Mouse (Mus musculus) macrophage (primary cell): ENCODE results near the gene Dgkh. TPM values are rescaled to one million over a fixed set of nuclear protein-coding genes. Genes with fewer than 3 reads are reported as not detected.

Experiments used
- H3K27ac ChIP-seq: fragments of 350-480 bp; formaldehyde crosslinking; 2 replicates; pipeline ENCODE4 v1.9.0; 2021
- H3K36me3 ChIP-seq: fragments of 350-480 bp; formaldehyde crosslinking; 2 replicates; pipeline ENCODE4 v1.9.0; 2021; ENCODE audit errors: inconsistent target
- H3K4me3 ChIP-seq: fragments of 350-480 bp; formaldehyde crosslinking; 2 replicates; pipeline ENCODE4 v1.9.0; 2021; ENCODE audit errors: inconsistent target
- H3K79me2 ChIP-seq: fragments of 350-480 bp; formaldehyde crosslinking; 2 replicates; pipeline ENCODE4 v1.9.0; 2021; ENCODE audit errors: inconsistent target
- WGBS: methylation state at CpG from one replicate; pipeline ENCODE4 v1.1.7; 2026; ENCODE audit warnings: inconsistent platforms; ENCODE audit not compliant: missing documents; 5-methylcytosine and 5-hydroxymethylcytosine counted together
- polyA plus RNA-seq: library from polyadenylated mRNA; stranded (reverse); fragments of 250-400 nt; gene quantifications from 3 replicates; pipeline ENCODE4 v1.2.4, GENCODE M21; 2018; ENCODE audit warnings: inconsistent platforms

Gene Dgkh
- polyA plus RNA-seq, 1 experiment from 2014 or later, result 2.1 TPM

DNA sequence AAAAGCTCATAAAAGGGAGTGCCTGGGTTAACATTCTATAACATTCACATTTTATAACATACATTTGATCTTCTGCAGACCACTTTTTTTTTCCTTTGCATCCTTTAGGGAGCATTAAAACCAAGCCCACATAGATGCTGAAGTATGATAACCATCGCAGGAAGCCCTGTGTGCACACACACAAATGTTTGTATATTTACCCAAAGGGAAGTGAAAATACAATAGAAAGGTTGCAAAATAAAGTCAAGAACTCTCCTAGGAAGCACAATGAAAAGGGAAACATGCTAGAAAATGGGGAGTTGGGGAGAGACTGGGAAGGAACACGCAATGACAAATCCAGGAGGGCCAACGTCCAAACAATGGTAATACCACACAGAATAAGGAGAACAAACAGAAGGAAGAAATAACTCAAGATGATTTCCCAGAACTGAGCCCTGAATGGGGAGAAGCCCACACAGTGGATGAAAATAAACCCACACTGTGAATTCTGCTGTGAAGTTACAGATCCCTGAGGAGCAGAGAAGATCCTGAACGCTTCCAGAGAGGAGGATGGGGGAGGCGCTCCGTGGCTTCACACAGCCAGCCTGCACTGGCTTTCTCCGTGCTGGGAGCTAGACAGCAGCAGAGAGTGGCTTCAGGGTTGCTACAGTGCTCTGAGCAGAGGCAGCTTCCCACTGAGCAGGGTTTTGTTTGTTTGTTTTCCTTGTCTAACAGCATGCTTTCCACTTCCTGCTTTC is 54.6 kb downstream of the Dgkh start:
- Histone ChIP-seq H3K79me2 (no peaks in the 10 kb centered on the region), H3K36me3 (no peaks in the 10 kb centered on the region), H3K4me3 (no peak overlapping the region), H3K27ac (no peak overlapping the region)
- 33% methylated on average over 7 of the region's 7 CpGs for WGBS

DNA sequence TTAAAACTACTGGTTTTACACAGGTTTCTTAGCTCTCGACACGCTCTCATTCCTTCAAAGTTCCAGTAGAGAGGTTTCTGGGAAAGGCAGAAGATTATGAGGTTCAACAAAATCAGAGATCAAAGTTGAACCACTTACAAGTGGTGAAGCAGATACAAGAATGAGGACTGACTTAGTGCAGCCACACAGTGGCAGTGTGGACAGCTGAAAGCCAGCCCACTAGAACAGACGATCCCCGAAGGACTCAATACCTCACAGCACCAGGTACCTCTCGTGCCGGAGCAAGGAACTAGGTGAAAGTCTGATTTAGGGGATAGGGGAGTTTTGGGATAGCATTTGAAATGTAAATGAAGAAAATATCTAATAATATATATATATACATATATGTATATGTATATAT is 56.1 kb downstream of the Dgkh start:
- 83% methylated on average over 6 of the region's 6 CpGs for WGBS
- no peaks in the 10 kb centered on the region for H3K36me3 ChIP-seq
- H3K4me3 ChIP-seq, result no peak overlapping the region
- no peak overlapping the region for H3K27ac ChIP-seq
- H3K79me2 ChIP-seq, result no peaks in the 10 kb centered on the region

DNA sequence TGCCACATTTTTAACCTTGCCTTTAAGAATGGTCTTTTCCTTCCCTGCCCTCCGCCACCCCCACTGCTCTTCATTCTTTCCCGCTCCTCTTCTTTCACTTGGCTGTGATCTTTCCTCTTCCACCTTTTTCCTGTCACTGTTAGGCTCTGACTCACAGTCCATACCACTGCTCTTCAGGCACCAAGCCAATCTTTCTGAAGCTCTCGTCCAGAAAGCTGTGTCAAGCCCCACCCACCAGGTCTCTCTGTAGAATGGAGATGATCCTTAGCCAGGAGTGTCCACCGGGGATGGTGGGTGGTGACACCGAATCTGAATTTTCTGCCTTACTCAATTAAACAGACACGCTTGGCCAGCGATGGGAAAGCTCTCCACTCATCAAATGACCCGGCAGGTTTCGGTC is 58.0 kb downstream of the Dgkh start:
- Histone ChIP-seq H3K27ac (no peak overlapping the region), H3K79me2 (no peaks in the 10 kb centered on the region), H3K36me3 (no peaks in the 10 kb centered on the region), H3K4me3 (no peak overlapping the region)
- WGBS, result 87% methylated on average over 9 of the region's 9 CpGs

DNA sequence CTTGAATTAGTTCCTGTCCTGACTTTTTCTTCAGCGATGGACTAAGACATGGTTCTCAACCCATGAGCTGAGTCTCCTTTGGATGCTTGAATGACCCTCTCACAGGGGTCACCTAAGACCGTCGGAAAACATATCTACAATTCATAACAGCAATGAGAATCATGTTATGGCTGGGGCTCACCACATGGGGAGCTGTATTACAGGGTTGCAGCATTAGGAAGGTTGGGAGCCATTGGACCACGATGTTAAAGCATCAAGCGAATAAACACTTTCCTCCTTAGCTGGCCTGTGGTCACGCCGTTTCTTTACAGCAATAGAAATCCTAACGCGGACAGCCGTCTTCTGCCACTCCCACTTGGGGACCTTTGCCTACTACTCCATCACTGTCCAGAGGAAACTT is 62.6 kb downstream of the Dgkh start:
- WGBS, result 72% methylated on average over 10 of the region's 10 CpGs
- Histone ChIP-seq H3K4me3 (no peak overlapping the region), H3K79me2 (no peaks in the 10 kb centered on the region), H3K27ac (no peak overlapping the region), H3K36me3 (no peaks in the 10 kb centered on the region)

DNA sequence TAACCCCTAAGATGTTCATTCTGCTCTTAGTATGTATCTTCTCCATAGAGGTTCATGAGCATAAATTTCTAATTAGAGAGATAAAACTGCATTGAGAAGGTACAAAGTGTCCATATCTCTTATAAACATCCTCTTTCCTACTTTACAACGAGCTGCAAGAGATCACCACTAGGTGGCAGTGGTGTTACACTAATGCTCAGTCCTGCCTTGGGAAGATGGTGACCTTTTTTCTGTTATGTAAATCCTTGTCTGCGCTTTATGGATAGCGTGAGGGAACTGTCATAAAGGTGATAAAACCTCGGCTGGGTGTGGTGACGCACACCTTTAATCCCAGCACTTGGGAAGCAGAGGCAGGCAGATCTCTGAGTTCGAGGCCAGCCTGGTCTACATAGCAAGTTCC is 64.3 kb downstream of the Dgkh start:
- H3K36me3 ChIP-seq, result no peaks in the 10 kb centered on the region
- no peak overlapping the region for H3K27ac ChIP-seq
- 20% methylated on average over 6 of the region's 6 CpGs for WGBS
- H3K4me3 ChIP-seq, result no peak overlapping the region
- H3K79me2 ChIP-seq, result no peaks in the 10 kb centered on the region

DNA sequence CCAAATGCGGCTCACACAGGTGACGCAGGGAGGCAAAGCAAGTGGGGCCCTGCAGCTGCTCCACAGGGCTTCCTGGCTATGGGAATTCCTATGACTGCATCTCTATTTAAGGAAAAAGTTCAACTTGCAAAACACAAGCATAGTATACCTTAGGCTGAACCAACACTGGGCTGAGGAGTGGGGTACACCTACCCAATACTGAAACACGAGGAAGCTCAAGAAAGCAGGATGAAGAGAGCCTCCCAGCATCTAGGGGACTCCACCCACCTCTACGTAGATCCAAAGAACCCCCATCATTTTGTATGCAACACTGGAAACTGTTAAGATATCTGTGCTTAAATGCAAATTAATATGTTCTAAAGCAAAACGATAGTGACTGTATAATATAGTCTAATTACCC is 64.8 kb downstream of the Dgkh start:
- WGBS, result 69% methylated on average over 5 of the region's 5 CpGs
- Histone ChIP-seq H3K4me3 (no peak overlapping the region), H3K79me2 (no peaks in the 10 kb centered on the region), H3K27ac (no peak overlapping the region), H3K36me3 (no peaks in the 10 kb centered on the region)

DNA sequence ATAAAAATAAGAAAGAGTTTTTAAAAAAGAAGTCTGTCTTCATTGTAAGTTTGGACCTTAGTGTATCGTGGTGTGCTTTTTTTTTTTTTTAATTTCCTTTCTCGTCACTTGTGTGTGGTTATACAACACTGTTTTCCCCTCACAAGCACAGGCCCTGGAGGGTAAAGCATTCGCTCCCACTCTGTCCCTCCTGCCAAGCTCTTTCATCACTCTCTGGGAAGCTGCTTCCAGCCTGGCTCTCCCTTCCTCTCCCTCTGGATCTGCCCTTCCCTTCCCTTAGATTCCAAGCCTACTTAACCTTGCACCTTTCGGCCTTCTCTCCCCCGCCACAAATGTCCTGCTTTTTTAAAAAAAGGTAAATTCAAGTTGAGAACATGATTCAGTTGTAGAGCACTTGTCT is 69.9 kb downstream of the Dgkh start:
- no peaks in the 10 kb centered on the region for H3K36me3 ChIP-seq
- no peak overlapping the region for H3K27ac ChIP-seq
- no peaks in the 10 kb centered on the region for H3K79me2 ChIP-seq
- WGBS, result 79% methylated on average over 5 of the region's 5 CpGs
- H3K4me3 ChIP-seq, result no peak overlapping the region

DNA sequence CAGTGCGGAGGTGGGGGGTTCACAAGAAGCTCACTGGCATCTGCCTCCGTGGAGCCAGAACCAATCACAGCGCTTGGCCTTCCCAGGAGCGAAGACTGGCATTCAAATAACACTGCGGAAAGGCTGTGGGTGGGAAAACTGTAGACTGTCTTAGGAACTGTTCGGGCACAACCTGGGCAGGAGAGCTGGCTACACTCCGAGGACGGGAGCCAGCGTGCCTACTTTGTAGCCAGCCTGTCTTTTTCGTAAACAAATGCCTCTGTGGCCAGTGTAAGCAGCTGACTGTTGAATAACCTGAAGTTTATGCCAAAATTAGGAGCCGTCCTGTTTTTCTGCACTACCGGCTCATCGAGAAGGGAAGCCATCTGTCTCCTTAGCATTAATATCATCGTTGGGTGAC is 71.1 kb downstream of the Dgkh start:
- 91% methylated on average over 14 of the region's 14 CpGs for WGBS
- Histone ChIP-seq H3K79me2 (no peaks in the 10 kb centered on the region), H3K36me3 (no peaks in the 10 kb centered on the region), H3K27ac (no peak overlapping the region), H3K4me3 (no peak overlapping the region)

DNA sequence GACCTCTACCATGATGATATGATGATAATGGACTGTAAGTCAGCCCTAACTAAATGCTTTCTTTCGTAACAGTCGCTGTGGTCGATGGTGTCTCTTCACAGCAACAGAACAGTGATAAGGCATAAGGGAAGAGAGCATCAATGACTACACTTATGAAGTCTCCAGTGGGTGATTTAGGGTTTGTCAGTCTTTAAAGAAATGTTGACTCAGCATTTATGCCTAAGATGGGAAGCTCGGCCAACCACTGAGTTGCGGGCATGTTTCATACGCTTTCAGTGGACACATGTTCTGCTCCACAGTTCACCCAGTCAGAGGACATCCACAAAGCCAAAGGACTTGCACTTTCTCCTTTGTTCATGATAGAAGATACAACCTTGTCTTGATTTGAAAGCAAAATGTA is 73.9 kb downstream of the Dgkh start:
- H3K4me3 ChIP-seq, result no peak overlapping the region
- H3K27ac ChIP-seq, result no peak overlapping the region
- WGBS, result 98% methylated on average over 6 of the region's 6 CpGs
- H3K36me3 ChIP-seq, result no peaks in the 10 kb centered on the region
- H3K79me2 ChIP-seq, result no peaks in the 10 kb centered on the region

DNA sequence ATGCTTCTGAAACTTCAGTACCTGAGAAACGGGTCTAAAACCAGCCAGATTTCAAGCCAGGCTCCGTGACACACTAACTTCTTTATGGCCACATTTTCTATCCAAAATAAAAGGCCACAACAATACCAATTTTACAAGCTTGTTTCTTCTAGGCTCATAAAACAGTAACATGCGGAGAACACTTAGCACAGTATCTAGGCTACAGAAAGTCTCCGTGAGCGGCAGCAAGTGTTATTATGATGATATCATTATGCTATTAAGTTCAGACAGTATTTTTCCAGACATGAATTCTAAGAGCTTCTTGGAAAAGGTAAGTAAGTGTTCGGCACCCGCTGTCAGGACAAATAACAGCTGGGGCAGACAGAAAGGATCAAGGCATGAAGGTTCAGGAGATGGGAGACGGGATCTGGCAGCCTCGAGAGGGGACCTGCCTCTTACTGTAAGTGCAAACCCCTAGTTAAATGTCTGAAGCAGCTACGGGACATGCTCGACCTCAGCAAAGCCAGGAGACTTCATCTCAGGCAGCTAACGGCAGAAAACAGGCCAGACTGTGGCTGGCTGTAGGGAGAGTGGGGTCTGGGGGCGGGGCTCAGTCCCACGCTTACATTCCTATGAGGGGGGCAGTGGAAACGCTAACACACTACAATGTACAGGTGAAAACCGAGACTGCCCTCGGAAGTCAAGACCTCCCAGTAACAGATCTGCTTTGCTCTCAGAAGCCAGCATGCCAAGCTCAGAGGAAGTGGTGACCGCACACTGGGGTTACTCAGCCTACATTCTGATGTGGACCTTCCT is 75.5 kb downstream of the Dgkh start:
- Histone ChIP-seq H3K4me3 (no peak overlapping the region), H3K27ac (no peak overlapping the region), H3K79me2 (no peaks in the 10 kb centered on the region), H3K36me3 (no peaks in the 10 kb centered on the region)
- WGBS, result 95% methylated on average over 18 of the region's 18 CpGs

DNA sequence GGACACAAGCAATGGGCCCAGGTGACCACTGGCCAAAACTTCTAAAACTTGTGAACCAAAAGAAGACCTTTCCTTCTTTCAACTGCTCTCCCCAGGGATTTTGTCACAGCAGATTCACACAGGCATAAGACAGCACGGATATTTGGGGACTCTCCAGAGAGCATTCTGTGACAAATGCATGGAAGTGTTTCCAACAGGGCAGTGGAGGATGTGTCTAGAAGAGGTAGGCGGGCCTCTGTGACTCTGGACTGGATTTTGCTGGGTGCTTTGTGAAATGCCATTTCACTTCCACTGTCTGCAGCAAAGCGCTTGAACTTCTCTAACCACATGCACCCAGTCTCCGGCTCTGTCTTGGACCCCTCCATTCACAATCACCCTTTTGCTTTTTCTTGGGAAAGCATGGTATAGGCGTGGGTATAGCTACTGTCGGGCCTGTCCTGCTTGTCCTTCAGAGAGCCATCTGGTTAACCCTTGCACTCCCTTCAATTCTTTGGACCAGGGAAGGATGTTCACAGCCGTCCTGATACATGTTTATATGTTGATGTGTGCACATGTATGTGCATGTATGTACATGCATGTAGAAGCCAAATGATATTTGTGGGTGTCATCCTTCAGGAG is 77.5 kb downstream of the Dgkh start:
- Histone ChIP-seq H3K79me2 (no peaks in the 10 kb centered on the region), H3K27ac (no peak overlapping the region), H3K4me3 (no peak overlapping the region), H3K36me3 (no peaks in the 10 kb centered on the region)
- WGBS, result 90% methylated on average over 7 of the region's 7 CpGs

DNA sequence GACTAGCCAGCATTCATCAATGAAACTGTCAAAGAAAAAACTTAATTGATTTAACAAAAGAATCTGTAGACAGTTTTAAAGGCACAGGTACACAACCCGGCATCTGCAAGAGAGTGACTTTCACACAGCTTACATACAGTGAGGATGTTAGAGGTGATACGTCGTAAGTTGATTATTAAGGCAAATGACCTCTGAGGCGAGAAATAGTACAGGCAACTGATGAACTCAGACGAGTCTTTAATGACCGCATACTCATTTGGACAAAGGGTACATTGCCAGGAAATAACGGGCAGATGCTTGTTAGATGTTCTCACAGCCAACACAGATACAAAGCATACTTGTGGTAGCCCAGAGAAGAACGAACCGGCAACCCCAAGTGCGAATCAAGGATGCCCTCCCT is 78.4 kb downstream of the Dgkh start:
- Histone ChIP-seq H3K4me3 (no peak overlapping the region), H3K27ac (no peak overlapping the region), H3K36me3 (no peaks in the 10 kb centered on the region), H3K79me2 (no peaks in the 10 kb centered on the region)
- 92% methylated on average over 10 of the region's 10 CpGs for WGBS

DNA sequence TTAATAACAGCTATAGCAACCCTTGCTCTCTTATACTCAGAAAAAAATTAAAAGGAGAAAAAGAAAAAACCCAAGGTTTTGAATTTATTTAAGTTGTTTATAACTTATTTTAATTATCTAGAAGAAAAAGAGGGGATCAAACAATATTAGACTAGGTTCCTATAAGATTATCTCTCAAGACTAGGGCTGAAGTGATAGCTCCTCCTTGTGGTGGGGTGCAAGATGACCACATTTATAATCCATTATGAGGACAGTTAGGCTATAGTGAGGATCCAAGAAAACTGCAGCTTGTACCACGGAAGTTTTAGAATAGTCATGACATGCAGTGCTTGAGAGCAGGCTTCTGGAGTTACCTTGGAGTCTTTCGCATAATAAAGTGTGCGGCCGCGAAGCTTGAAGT is 79.2 kb downstream of the Dgkh start:
- no peak overlapping the region for H3K4me3 ChIP-seq
- H3K79me2 ChIP-seq, result no peaks in the 10 kb centered on the region
- 93% methylated on average over 5 of the region's 5 CpGs for WGBS
- H3K27ac ChIP-seq, result no peak overlapping the region
- no peaks in the 10 kb centered on the region for H3K36me3 ChIP-seq

DNA sequence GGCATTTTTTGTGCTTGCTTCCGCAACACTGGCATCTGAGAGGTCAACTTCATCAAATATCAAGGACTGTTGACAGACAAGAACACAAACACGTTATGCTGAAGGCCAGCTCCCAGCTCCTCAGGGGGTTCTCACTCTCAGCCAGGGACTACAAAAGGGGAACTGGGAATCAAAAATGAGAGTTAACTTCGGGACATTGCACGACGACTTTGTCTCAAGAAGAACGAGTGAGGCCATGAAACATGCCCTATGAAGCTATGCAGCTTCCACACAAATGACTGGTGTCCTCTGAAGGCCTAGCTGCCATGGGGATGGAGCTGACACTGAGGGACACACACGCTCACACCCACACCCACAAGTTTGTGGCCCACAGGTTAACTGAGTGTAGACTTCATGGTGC is 80.9 kb downstream of the Dgkh start:
- H3K27ac ChIP-seq, result no peak overlapping the region
- no peaks in the 10 kb centered on the region for H3K79me2 ChIP-seq
- 53% methylated on average over 7 of the region's 7 CpGs for WGBS
- H3K36me3 ChIP-seq, result no peaks in the 10 kb centered on the region
- H3K4me3 ChIP-seq, result no peak overlapping the region

DNA sequence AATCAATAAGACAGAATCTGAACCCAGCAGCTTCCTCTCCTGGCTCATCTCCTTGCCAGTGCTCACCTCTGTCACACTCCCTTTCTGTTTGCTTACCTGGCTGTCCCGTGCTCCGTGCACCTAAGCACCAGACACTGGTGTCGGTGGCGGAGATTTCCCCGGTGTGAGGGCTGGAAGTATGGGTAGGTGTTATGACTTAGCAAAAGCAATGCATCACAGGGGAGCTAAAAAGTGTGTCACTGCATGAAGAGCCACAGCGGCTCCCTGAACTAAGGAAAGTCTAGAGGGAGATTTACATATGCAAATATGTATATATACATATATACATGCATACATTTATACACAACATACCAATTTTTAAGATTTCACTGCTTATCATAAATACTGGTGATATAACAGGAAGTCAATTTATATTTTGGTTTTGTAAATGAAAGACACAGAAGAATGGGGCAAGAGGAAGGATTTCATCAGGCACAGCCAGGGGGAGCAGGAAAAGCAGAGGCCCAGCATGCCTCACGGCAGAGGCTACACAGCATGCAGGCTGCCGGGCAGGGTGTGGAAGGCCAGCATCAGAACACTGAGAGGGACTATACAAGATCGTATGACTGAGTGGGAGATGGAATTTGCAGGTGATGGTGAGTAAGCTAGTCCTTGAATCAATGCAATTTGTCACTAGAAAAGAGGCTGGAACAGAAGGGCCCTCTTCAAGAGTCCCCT is 82.0 kb downstream of the Dgkh start:
- no peak overlapping the region for H3K4me3 ChIP-seq
- no peak overlapping the region for H3K27ac ChIP-seq
- 65% methylated on average over 9 of the region's 9 CpGs for WGBS
- H3K36me3 ChIP-seq, result no peaks in the 10 kb centered on the region
- H3K79me2 ChIP-seq, result no peaks in the 10 kb centered on the region
